Mouse (Mus musculus): ENCODE results near the gene Rhox2f.

Gene Rhox2f

GRCm38 (mm10) chrX:37571105-37571504 is at the start of gene Rhox2f:
Rhox2f (plus strand) TSS chrX:37571405.
- WGBS = 96% methylated on average over 8 of the region's 8 CpGs

GRCm38 (mm10) chrX:37530152-37530551 is 41.1 kb upstream of the Rhox2f start, which contains the start of gene Rhox2e:
Rhox2e (plus strand) TSS chrX:37530452.
- WGBS = 91% methylated on average over 2 of the region's 8 CpGs

GRCm38 (mm10) chrX:37541719-37542118 is 29.5 kb upstream of the Rhox2f start, which contains the start of gene Rhox3e:
Rhox3e (plus strand) TSS chrX:37542019.
- WGBS = no CpG with 5 or more reads among the region's 4 CpGs

GRCm38 (mm10) chrX:37557112-37557511 is 14.1 kb upstream of the Rhox2f start, which contains the start of gene Rhox4e:
Rhox4e (plus strand) TSS chrX:37557412.
- 96% methylated on average over 10 of the region's 18 CpGs for WGBS

- WGBS = 45% methylated on average over 2 of the region's 2 CpGs
Measured at GRCm38 (mm10) chrX:37572638-37573037, 1.4 kb downstream of the Rhox2f start.

GRCm38 (mm10) chrX:37580692-37581091 is 9.5 kb downstream of the Rhox2f start, which contains the start of gene Rhox3f:
Rhox3f (plus strand) TSS chrX:37580992.

GRCm38 (mm10) chrX:37607604-37608003 is 36.4 kb downstream of the Rhox2f start, which contains the start of gene Rhox4f:
Rhox4f (minus strand) TSS chrX:37607704.
- 98% methylated on average over 19 of the region's 19 CpGs for WGBS

All from cerebral cortex, adult 2 months (tissue).